Mouse (Mus musculus): Measurements from ENCODE around the gene Itgb5. TPM values are rescaled to one million over a fixed set of nuclear protein-coding genes. Genes with fewer than 3 reads are reported as not detected.

Itgb5 gene
- total and polyA plus RNA-seq, 3 experiments: 187 to 223 (median 222) TPM

DNA sequence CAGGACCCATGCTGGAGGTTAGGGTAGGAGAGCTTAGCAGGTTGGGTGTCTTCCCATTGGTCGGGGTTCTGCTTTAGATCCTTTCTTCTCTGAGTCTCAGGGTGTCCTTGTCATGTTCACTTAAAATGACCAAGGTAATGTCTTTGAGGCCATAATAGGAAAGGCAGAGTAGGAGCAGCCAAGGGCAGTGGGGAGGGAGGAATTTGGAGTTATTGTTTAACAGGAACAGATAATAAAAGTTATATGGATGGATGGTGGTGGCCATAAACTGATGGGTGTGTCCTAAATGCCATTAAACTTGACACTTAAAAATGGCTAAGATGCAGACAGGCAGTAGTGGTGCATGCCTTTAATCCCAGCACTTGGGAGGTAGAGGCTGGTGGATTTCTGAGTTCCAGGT is 159.6 kb downstream of the Itgb5 start:
- no peak for DNase-seq

- DNase-seq: no peak
These were observed 161.2 kb downstream of the Itgb5 start for GRCm38 (mm10) chr16:33990712-33991111.

- no peak for DNase-seq
These were observed 164.9 kb downstream of the Itgb5 start for GRCm38 (mm10) chr16:33994321-33994720.

- DNase-seq: no peak
These were observed 166.0 kb downstream of the Itgb5 start for GRCm38 (mm10) chr16:33995496-33995895.

DNA sequence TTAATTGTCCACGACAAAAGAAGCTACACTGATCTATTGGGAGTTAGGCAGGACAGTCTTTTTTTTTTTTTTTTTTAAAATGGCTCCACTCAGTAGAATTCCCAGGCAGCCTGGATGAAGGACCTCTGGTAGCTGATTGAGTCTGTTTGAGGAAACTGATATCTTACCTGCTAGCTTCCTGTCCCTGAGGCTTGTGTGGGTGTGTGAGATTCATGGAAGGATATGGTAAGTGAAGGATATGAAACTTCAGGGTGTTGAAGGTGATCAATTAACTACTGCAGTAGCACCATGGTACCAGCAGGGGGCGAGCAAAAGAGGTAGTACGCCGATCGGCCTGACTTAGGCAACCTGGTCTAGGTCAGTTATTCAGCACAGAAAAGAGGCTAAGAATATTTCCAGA is 166.6 kb downstream of the Itgb5 start:
- peak; percentile 48 for DNase-seq

- DNase-seq: no peak
These were observed 168.5 kb downstream of the Itgb5 start for GRCm38 (mm10) chr16:33998011-33998410.

Other genes starting within 250 kb of the Itgb5 start
- 10 to 100 TPM; 51.5 to 80.5 TPM for gene Heg1, start 145.3 kb upstream of the Itgb5 start, total RNA-seq (2021)
- gene Heg1, start 145.3 kb upstream of the Itgb5 start, polyA plus RNA-seq (2012; rRNA removed): 25.3 and 32.6 TPM in 2 replicates
- not detected for gene Muc13, start 35.6 kb upstream of the Itgb5 start, total RNA-seq (2021)
- gene Muc13, start 35.6 kb upstream of the Itgb5 start, polyA plus RNA-seq (2012; rRNA removed): 0.06 and 0.13 TPM in 2 replicates
- gene Umps, start 137.4 kb downstream of the Itgb5 start, total RNA-seq (2021): 10 to 100 TPM; 36.0 to 44.0 TPM
- gene Umps, start 137.4 kb downstream of the Itgb5 start, polyA plus RNA-seq (2012; rRNA removed): 13.1 and 16.9 TPM in 2 replicates